Mouse (Mus musculus) limb, embryonic 15.5 days (tissue): Measurements from ENCODE around the gene Dlg2. TPM values are rescaled to one million over a fixed set of nuclear protein-coding genes. Genes with fewer than 3 reads are reported as not detected.

Experiments
- ATAC-seq: fragments of 200-750 bp; cut with Nextera tagmentation; 2 replicates; pipeline ENCODE4 v1.8.0; 2017; ENCODE audit warnings: low read depth, moderate TSS enrichment; ENCODE audit not compliant: insufficient number of reproducible peaks, low FRiP score, low TSS enrichment
- H3K27ac ChIP-seq: fragments of 300-500 bp; sonication (generic); 2 replicates; pipeline ENCODE4 v1.5.1; 2015; ENCODE audit warnings: moderate library complexity, mild to moderate bottlenecking, inconsistent platforms
- H3K27me3 ChIP-seq: fragments of 300-500 bp; sonication (generic); 2 replicates; pipeline ENCODE4 v1.6.1; 2015; ENCODE audit warnings: inconsistent platforms
- H3K36me3 ChIP-seq: fragments of 300-500 bp; sonication (generic); 2 replicates; pipeline ENCODE4 v1.6.1; 2015; ENCODE audit warnings: inconsistent platforms
- H3K4me1 ChIP-seq: fragments of 300-500 bp; sonication (generic); 2 replicates; pipeline ENCODE4 v1.6.1; 2015; ENCODE audit warnings: inconsistent platforms
- H3K4me2 ChIP-seq: fragments of 300-500 bp; sonication (generic); 2 replicates; pipeline ENCODE4 v1.6.1; 2015; ENCODE audit warnings: mild to moderate bottlenecking, inconsistent platforms
- H3K4me3 ChIP-seq: fragments of 300-500 bp; sonication (generic); 2 replicates; pipeline ENCODE4 v1.5.1; 2015; ENCODE audit warnings: mild to moderate bottlenecking, inconsistent platforms
- H3K9ac ChIP-seq: fragments of 300-500 bp; sonication (generic); 2 replicates; pipeline ENCODE4 v1.6.1; 2015; ENCODE audit warnings: inconsistent platforms
- H3K9me3 ChIP-seq: fragments of 300-500 bp; sonication (generic); 2 replicates; pipeline ENCODE4 v1.6.1; 2016; ENCODE audit warnings: inconsistent platforms
- WGBS: fragments of 180-500 bp; shearing (Covaris S2); methylation state at CpG from one replicate; pipeline ENCODE4 v1.1.7; 2015; 5-methylcytosine and 5-hydroxymethylcytosine counted together
- polyA plus RNA-seq: library from polyadenylated mRNA; unstranded; fragments of >200 nt; fragmentation: Nextera tagmentation; extraction: Ambion mirVana; gene quantifications from 2 replicates; pipeline ENCODE4 v1.2.1, GENCODE M21; 2015

The Dlg2 gene
- polyA plus RNA-seq, 1 experiment from 2014 or later: 7.6 TPM

GRCm38 (mm10) chr7:91442447-91443376 is 966.2 kb downstream of the Dlg2 start:
- ATAC-seq: no peak
- H3K36me3 ChIP-seq: no peaks in the 10 kb centered on the region
- no peaks in the 10 kb centered on the region for H3K9me3 ChIP-seq
- no peak overlapping the region for H3K4me3 ChIP-seq
- 61% methylated on average over 11 of the region's 11 CpGs for WGBS
- H3K27me3 ChIP-seq: no peaks in the 10 kb centered on the region
- no peak overlapping the region for H3K4me2 ChIP-seq
- H3K9ac ChIP-seq: no peak overlapping the region
- H3K4me1 ChIP-seq: no peaks in the 10 kb centered on the region
- no peak overlapping the region for H3K27ac ChIP-seq

DNA sequence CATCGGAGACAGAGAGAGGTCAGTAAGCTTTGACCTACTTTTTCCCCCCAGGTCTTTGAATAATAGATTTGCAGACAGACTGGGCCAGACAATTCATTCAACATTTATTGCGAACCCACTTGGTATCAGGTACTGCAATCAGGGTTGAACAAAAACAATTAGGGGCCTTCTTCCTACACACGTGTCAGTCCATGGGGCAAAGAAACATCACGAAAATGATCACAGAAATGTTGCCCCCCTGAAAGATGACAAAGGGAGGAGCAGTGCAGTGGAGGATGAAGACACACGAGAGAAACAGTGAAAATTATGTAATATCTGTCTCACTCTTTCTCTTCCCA is 966.9 kb downstream of the Dlg2 start:
- 79% methylated on average over 5 of the region's 5 CpGs for WGBS
- H3K27ac ChIP-seq: no peak overlapping the region
- no peak overlapping the region for H3K4me3 ChIP-seq
- no peak for ATAC-seq
- H3K9me3 ChIP-seq: no peaks in the 10 kb centered on the region
- H3K9ac ChIP-seq: no peak overlapping the region
- H3K36me3 ChIP-seq: no peaks in the 10 kb centered on the region
- no peaks in the 10 kb centered on the region for H3K4me1 ChIP-seq
- H3K27me3 ChIP-seq: no peaks in the 10 kb centered on the region
- no peak overlapping the region for H3K4me2 ChIP-seq

DNA sequence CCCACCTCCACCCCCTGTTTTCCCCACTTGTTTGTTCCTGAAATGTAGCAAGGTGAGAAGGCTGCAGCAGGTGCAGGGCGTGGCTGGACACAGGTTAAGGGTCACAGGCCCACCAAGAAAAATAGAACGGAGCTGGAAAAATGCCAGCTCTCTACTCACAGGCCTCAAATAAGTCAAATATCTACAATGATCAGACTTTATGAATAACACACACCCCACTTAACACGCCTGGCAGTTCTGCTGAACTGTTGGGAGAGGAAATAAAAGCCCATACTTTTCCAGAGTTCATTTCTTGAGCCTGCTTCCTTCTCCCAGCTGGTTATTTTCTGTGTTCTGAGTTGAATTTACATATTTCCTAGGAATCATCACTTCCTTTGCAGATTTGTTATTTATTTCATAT is 967.4 kb downstream of the Dlg2 start:
- H3K9ac ChIP-seq: no peak overlapping the region
- no peaks in the 10 kb centered on the region for H3K9me3 ChIP-seq
- H3K27ac ChIP-seq: no peak overlapping the region
- H3K4me2 ChIP-seq: no peak overlapping the region
- H3K4me3 ChIP-seq: no peak overlapping the region
- WGBS: 55% methylated on average over 3 of the region's 3 CpGs
- ATAC-seq: no peak
- no peaks in the 10 kb centered on the region for H3K4me1 ChIP-seq
- H3K27me3 ChIP-seq: no peaks in the 10 kb centered on the region
- H3K36me3 ChIP-seq: no peaks in the 10 kb centered on the region

DNA sequence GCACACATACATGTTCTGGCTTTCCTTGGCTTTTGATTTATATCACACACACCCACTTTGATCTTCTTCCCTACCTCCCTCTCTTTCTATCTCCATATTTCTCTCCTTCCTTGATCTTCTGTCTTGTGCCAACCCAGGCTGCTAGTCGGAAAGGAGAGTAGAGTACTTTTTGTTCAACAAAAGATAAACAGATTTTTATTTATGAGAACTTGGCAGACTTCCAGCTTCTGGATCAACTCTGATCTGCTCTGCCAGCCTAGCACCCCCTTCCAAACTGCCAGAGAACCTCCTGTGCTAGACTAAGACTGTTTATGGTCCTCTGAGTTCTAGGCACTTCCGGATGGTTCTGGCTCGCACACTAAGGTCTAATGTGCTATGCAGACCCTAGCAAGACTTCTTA is 968.3 kb downstream of the Dlg2 start:
- H3K27ac ChIP-seq: no peak overlapping the region
- no peak for ATAC-seq
- H3K9me3 ChIP-seq: no peaks in the 10 kb centered on the region
- WGBS: 61% methylated on average over 3 of the region's 3 CpGs
- H3K4me2 ChIP-seq: no peak overlapping the region
- no peak overlapping the region for H3K9ac ChIP-seq
- H3K4me3 ChIP-seq: no peak overlapping the region
- H3K4me1 ChIP-seq: no peaks in the 10 kb centered on the region
- no peaks in the 10 kb centered on the region for H3K27me3 ChIP-seq
- H3K36me3 ChIP-seq: no peaks in the 10 kb centered on the region

- Histone ChIP-seq H3K4me3 (no peak overlapping the region), H3K36me3 (no peaks in the 10 kb centered on the region), H3K27ac (no peak overlapping the region), H3K27me3 (no peaks in the 10 kb centered on the region), H3K9me3 (no peaks in the 10 kb centered on the region), H3K4me1 (no peaks in the 10 kb centered on the region), H3K9ac (no peak overlapping the region), H3K4me2 (no peak overlapping the region)
- ATAC-seq: no peak
- 7% methylated on average over 1 of the region's 1 CpGs for WGBS
These were observed 980.3 kb downstream of the Dlg2 start for GRCm38 (mm10) chr7:91456796-91457195.

- H3K9ac ChIP-seq: no peak overlapping the region
- no peak overlapping the region for H3K4me3 ChIP-seq
- H3K27ac ChIP-seq: no peak overlapping the region
- 0% methylated on average over 1 of the region's 1 CpGs for WGBS
- H3K4me2 ChIP-seq: no peak overlapping the region
- H3K4me1 ChIP-seq: no peaks in the 10 kb centered on the region
- H3K36me3 ChIP-seq: no peaks in the 10 kb centered on the region
- no peak for ATAC-seq
- H3K27me3 ChIP-seq: no peaks in the 10 kb centered on the region
- H3K9me3 ChIP-seq: no peaks in the 10 kb centered on the region
These were observed 980.7 kb downstream of the Dlg2 start for GRCm38 (mm10) chr7:91457207-91457606.

DNA sequence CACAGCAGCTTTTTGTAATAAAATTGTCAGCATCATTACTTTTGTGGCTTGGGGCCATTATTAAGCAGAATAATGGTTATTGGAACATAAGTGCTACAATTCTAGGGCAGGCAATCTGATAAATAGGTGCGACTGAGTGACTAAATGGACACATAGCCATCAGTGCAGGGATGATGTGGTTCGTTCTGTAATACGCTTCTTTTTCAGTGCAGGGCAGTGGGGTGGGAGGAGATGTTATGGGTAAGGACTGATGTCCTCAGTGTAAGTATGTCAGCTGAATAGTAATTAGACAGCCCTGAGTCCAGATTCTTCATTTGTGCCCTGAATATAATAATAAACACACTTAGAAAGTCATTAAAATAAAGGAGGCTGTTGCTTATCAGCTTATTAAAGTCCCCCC is 984.9 kb downstream of the Dlg2 start:
- H3K4me3 ChIP-seq: no peak overlapping the region
- no peaks in the 10 kb centered on the region for H3K27me3 ChIP-seq
- no peaks in the 10 kb centered on the region for H3K4me1 ChIP-seq
- WGBS: 56% methylated on average over 3 of the region's 3 CpGs
- no peaks in the 10 kb centered on the region for H3K36me3 ChIP-seq
- no peaks in the 10 kb centered on the region for H3K9me3 ChIP-seq
- H3K4me2 ChIP-seq: no peak overlapping the region
- H3K27ac ChIP-seq: no peak overlapping the region
- H3K9ac ChIP-seq: no peak overlapping the region
- no peak for ATAC-seq

- no peak overlapping the region for H3K27ac ChIP-seq
- no peaks in the 10 kb centered on the region for H3K9me3 ChIP-seq
- no peaks in the 10 kb centered on the region for H3K36me3 ChIP-seq
- no peak for ATAC-seq
- 18% methylated on average over 7 of the region's 7 CpGs for WGBS
- H3K27me3 ChIP-seq: no peaks in the 10 kb centered on the region
- no peak overlapping the region for H3K4me3 ChIP-seq
- H3K4me1 ChIP-seq: no peaks in the 10 kb centered on the region
- H3K9ac ChIP-seq: no peak overlapping the region
- no peak overlapping the region for H3K4me2 ChIP-seq
These were observed 986.8 kb downstream of the Dlg2 start for GRCm38 (mm10) chr7:91463256-91463655.

DNA sequence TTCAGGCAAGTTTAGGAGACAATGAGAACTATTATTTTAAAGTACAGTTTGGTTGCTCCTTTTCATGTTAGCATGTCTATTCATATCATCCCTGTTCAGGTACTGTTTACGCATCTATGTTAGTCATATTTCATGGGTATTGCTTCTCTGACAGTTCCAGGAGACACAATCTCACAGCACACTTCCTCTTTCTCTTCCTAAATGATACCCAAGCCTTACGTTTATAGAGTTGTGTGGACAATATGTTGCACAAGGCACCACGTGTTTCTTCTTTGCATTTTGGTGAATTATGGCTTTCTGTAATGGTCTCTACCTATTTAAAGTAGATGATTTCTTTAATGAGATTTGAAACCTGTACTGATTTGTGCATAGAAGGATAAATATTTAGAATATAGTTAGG is 990.6 kb downstream of the Dlg2 start:
- Histone ChIP-seq H3K9ac (no peak overlapping the region), H3K9me3 (no peaks in the 10 kb centered on the region), H3K36me3 (no peaks in the 10 kb centered on the region), H3K27me3 (no peaks in the 10 kb centered on the region), H3K4me2 (no peak overlapping the region), H3K27ac (no peak overlapping the region), H3K4me3 (no peak overlapping the region), H3K4me1 (no peaks in the 10 kb centered on the region)
- ATAC-seq: no peak
- whole genome bisulfite sequencing: 72% methylated on average over 3 of the region's 3 CpGs

- no peak for ATAC-seq
- H3K4me3 ChIP-seq: no peak overlapping the region
- no peak overlapping the region for H3K27ac ChIP-seq
- H3K36me3 ChIP-seq: no peaks in the 10 kb centered on the region
- no peaks in the 10 kb centered on the region for H3K4me1 ChIP-seq
- H3K4me2 ChIP-seq: no peak overlapping the region
- H3K9ac ChIP-seq: no peak overlapping the region
- WGBS: 62% methylated on average over 3 of the region's 3 CpGs
- H3K27me3 ChIP-seq: no peaks in the 10 kb centered on the region
- H3K9me3 ChIP-seq: no peaks in the 10 kb centered on the region
These were observed 1002.7 kb downstream of the Dlg2 start for GRCm38 (mm10) chr7:91479145-91479544.

GRCm38 (mm10) chr7:91481574-91482197 is 1005.2 kb downstream of the Dlg2 start:
- Histone ChIP-seq H3K9ac (no peak overlapping the region), H3K4me3 (no peak overlapping the region), H3K27me3 (no peaks in the 10 kb centered on the region), H3K27ac (no peak overlapping the region), H3K9me3 (no peaks in the 10 kb centered on the region), H3K4me1 (no peaks in the 10 kb centered on the region), H3K4me2 (no peak overlapping the region), H3K36me3 (no peaks in the 10 kb centered on the region)
- ATAC-seq: no peak
- 90% methylated on average over 1 of the region's 1 CpGs for WGBS

GRCm38 (mm10) chr7:91493234-91493633 is 1016.8 kb downstream of the Dlg2 start:
- no peaks in the 10 kb centered on the region for H3K36me3 ChIP-seq
- WGBS: 77% methylated on average over 3 of the region's 3 CpGs
- no peak for ATAC-seq
- no peaks in the 10 kb centered on the region for H3K4me1 ChIP-seq
- no peak overlapping the region for H3K4me3 ChIP-seq
- H3K4me2 ChIP-seq: no peak overlapping the region
- H3K27me3 ChIP-seq: no peaks in the 10 kb centered on the region
- H3K9me3 ChIP-seq: no peaks in the 10 kb centered on the region
- H3K9ac ChIP-seq: no peak overlapping the region
- H3K27ac ChIP-seq: no peak overlapping the region
